Mouse (Mus musculus) lung, postnatal 10 days (tissue): ENCODE measurements at regions not wholly inside any gene's neighbourhood (a gene's known extent, or its start where the extent isn't known, plus 50 kb on each side); places are given as distances from the start of the nearest gene placed in this dataset.

ENCODE experiments used
- DNase-seq: peaks from one replicate; pipeline ENCODE4 v3.0.0; 2021

DNA sequence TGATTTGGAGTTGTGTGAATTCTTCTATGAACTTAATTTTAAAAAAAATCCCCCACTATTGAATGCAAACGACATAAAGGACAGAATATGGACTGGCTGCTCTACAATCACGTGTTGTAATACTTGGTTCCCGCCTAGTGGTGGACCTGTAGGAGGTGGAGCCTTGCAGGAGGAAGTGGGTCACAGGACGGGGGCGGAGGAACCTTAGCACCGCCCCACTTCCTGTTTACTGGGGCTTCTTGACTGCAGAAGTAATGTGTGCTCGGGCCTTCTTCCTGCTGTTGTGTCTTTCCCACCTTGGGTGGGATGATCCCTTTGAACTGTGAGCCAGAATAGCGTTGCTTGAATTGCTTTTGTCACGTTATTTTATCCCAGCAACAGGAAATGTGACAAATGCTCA lies 52.2 kb upstream of the Tmem108 start:
- no peak for DNase-seq

DNA sequence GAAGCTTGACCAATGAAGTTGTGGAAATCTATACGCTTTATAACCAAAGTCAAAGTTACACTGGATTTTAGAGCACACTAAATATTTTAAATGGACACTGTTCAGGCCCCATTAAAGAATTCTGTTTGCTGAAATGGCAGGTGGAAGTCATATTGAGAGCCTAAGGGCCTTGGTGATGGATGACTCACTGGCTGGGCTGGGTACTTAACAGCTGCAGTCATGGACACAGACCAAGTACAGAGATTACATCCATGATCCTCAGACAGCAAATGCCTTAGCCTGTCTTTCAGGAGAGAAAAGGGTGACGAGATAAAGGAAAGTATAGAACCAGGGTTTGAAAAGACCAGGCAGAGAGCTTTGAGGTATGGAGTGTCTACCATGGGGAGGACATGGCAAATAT lies 57.4 kb upstream of the Tmem108 start:
- no peak for DNase-seq

DNA sequence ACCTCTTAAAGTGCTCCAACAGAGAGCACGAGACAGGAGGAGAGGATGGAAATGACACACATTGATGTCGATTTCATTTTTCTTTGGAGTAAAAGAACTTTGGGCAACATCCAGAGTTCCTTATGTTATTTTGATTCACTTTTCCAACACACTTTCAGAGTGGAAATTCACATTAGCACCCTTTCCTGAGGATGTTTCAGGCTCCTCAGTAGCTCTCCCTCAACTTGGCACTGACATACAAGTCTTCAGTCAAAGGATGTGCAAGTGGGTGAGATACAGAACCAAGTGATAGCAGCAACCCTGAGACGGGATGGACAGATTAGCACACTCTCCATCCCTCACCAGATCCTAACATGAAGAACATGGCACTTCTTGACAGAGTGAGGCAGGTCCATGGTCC lies 60.0 kb upstream of the Tmem108 start:
- DNase-seq, result no peak

DNA sequence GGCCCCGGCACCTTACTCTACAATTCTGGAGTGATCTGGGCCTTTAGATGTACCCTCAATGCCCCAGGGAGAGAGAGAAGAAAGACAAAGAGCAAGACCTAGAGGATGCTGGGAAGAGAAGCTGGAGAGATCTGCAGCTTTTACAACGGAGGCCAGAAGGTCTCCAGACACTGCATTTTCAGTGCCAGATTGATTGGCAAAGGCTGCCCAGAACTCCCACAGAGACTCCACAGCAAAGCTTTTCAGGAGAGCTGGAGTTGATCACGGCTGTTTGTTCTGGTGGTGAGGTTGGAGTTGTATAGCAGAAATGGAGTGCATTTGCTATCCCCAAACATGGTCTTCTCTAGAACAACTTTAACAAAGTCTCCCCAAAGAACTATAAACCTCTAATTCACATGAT lies 61.9 kb upstream of the Tmem108 start:
- DNase-seq, result no peak

DNA sequence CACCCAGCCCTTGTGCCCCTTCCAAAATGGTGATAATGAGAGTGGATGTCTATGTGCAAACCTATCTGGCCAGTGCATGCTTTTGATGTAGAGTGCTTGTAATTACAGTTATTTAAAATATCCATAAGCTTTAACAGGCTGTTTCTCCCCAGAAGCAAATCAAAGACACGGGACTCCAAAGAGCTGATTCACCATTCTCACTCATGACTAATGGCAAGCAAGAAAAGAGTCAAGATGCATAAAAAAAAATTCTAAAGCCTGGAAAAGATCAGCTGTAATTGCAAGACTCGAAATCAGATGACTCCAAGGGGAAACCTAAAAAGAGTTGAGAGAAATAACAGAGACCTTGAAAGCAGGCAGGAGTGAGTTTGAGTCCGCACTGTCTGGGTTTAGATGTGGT lies 79.6 kb upstream of the Tmem108 start:
- DNase-seq, result no peak

DNA sequence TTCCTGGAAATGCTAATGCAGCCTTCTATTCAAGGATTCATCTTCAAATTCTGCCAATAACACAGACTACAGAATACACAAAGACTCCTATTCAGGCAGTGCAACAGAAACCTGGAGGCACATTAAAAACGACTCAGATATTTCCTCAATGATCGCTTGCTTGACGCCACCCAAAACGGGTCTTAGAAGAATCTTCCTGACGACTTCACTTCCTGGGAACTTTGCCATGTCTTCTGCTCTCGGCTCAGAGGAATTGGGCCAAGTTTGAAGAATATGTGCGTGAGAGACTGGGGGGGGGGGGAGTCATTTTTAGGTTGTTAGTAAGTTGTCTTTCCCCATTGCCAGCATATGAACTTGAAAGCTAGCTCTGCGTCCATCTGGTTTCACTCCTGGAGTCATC lies 82.2 kb upstream of the Tmem108 start:
- no peak for DNase-seq

DNA sequence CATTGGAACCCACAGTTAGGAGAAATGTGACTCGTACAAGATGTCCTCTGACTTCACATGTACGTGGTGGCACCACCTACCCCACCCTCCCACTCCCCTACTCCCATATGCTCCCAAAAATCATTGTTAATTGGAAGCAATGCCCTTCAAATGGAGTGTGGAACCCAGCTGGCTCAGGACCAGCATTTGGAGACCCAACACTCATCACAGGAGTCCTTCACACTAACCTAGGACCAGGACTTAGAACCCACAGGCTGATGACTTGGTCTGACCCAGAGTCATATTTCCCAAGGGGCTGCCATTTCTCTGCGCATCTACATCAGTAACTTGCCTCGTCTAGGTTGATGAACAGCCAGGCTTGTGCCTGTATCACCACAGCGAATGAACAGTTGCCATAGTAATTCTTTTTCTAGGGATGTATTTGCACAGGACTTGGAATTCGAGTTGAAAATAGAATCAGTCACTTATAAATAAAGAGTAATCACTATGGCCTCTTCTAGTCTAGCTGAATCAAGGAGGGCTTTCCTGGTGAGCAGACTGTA lies 84.3 kb upstream of the Tmem108 start:
- no peak for DNase-seq

DNA sequence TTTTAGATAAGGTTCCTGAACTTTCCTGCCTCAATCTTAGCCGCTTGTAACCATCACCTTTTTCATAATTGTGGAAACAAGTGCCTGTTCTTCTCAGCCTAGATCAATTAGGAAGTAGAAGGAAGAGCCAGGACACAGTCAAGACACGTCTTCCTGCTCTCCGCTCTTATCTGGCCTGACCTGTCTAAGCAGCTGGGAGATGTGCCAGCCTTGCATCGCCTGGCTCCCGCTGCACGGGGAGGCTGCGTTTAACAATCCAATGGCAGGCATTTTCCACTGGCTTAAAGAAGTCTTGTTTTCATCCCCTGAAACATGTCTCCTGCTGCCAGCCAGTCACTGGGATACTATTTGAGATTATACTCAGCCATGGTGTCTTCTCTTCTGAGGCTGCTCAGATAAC lies 86.3 kb upstream of the Tmem108 start:
- no peak for DNase-seq

DNA sequence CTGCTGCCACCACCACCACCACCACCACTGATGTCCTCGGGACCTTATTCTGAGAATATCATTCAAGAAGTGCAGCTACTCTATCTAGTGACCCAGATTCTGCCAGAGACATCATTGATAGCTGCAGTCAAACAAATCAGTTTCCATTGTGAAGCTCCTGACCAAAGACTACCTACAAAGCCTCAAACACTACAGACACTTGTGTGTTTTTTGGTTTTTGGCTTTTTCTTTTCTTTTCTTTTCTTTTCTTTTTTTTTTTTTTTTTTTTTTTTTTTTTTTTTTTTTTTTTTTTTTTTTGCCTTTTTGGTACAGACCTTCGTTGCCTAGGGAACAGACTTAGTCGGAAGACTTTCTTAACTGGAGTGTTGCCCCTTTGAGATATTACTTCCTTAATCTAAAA lies 87.4 kb upstream of the Tmem108 start:
- DNase-seq, result no peak

DNA sequence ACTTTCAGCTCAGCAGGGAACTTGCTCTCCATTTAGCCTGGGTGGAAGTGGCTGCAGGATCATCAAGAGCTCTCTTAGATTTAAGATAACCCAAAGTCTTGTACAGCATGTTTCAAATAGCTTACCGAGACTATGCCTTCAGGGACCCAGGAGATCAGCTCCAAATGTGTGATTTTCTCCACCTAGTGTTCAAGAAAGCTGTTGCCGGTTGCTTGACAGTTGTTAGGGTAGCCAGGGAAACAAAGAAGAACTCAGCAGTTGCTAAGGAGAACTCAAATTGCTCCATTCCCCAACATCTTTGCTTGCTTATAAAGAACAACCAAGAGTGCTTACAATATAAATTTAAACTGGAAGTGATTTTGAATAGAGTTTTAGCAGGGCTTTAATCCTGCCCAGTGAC lies 91.1 kb upstream of the Tmem108 start:
- DNase-seq, result no peak

DNA sequence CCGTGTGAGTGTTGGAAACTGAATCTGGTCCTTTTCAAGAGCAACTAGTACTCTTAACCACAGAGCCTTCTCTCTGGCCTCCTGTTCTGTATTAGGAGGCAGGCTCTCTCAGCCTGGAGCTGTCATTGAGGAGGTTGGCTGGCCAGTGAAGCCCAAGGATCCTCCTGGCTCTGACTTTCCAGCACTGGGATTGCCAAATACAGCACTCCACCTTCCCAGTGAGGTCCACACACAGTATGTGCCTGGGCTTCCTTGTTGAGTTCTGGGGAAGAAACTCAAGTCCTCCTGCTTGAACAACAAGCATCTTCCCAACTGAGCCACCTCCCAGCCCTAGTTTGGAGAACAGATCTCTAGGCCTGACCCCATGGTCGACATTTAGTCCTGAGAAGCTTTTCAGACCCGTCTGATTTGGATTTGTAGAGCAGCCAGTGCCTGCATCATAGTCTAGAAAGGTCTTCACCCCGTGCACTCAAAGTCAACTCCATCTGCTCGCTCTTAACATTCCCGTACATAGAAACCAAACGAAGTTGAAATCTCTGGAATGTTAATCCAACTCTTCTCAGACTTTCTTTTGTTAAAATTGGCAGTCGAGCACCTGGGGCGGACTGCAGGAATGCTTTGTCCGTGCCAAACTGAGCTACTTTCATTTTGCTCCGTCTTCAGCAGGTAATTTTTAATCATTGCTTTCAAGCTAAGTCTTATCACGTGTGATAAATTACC lies 99.2 kb upstream of the Tmem108 start:
- peak; percentile 5 for DNase-seq

DNA sequence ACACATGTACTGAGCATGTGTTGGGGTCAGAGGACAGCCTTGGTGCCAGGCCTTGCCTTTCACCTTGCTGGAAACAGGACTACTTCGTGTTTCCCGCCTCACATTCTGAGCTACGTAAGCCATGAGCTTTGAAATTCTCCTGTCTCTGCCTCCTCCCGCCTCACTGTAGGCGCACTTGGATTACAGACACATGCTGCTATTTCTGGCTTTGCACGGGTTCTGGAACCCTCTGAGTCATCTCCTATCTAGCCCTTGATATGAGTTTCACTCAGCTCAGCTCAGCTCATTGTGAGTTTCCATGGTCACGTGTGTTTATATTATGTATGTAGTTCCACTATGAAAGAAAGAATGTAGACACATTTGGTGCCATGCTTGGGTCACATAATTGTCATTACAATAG lies 100.9 kb upstream of the Tmem108 start:
- DNase-seq, result no peak

DNA sequence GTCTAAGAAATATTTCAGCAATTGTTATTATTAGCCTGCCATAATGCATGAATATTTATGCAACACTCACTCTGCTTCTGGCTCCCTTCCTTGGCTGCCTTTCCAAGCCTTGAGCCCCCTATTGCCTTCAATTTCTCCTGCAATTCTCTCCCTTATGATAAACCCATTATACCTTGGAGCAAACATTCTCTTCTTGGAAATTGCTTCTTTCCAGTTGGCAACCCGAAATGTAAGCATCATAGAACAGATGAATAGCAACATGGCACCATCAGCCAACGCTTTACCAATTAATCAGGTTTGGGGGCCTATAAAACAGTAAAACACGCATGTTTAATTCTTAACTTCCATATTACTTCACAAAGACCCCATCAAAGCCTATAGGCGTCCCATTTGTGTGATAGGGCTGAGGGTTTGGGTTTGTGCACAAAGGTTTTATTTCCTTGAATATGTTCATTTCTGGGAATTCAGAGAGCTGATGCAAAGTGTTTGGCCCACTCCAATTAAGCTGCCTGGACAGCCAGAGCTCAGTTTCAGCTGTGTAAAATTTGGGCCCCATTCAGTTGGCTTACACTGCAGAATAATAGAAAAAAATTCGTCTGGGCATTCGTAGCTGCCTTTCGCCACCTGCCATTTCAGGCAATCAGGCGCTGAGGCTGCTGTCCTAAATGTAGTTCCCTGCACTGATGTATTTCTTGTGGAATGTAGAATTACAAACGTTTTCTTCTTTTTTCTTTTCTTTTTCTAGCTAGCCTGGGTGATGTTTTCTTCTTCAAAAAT lies 106.0 kb upstream of the Tmem108 start:
- no peak for DNase-seq

DNA sequence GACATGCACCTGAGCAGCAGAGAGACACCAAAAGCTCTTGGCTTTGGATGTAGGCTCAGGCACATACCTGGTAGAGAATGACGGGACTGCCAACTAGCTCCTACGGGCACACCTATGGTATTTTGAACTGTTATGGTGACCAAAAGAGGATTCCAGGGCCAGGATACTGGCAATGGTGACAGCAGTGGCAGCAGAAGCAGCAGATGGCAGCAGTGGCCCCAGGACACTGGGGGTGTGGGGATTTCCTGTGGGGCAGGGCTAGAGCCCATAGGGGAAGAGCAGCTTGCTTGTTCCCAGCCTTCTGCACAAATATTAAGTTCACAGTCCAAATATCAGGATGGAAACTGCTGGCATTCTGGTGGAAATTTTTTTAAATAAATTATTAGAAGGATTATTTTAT lies 107.6 kb upstream of the Tmem108 start:
- DNase-seq, result no peak

DNA sequence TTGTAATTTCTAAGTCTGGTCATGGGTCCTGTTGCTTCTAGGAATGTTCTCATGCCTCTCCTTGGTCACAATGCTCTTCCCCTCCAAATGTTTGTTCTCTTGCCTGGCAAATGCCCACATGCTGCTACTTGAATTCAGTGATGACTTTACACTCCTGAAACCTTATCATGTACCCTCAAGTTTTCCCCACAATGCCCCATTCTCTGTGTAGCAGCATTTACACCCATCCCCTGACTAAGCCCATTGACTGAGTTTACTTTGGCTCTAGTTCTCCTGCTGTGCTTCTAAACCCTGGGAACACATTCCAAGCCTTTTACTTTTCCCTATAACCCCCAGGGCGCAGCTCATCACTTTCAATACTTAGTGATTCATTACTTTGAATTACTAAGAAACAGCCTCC lies 110.5 kb upstream of the Tmem108 start:
- DNase-seq, result no peak

DNA sequence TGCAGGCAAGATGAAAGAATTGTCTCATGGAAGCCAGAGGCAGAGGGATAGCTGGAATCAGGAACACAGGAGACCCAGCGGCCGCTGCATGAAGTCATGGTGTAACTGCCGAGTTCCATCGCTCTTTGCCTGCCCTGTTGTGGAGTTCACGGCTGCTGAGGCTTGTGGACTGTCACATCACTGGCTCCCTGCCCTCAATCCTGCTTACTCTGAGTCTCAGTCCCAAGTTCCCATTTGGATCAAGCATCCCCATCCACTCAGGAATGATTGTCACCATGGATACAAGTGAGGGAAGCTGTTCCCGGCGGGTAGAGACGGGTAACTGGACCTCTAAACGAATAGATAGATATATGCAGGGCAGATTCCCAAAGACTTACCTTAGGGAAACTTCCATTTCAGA lies 112.2 kb upstream of the Tmem108 start:
- DNase-seq, result no peak

DNA sequence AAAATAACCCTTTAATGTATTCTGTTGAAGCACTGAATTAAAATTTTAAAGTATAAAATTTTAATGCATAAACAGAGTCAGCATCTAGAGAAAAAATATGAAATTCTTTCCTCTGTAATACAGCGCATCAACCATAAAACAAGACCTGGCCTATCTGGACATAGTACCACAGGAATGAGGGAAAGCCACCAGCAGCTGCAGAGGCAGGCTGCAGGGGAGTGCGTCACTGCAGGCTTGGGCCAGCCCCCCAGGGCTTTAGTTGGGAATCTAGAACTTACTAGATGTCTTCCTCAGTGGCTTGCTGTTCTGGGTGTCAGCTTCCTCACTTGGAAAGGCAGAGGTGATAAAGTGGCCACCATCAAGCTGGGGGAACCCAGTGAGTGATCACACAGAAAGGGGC lies 116.2 kb upstream of the Tmem108 start:
- DNase-seq, result no peak

DNA sequence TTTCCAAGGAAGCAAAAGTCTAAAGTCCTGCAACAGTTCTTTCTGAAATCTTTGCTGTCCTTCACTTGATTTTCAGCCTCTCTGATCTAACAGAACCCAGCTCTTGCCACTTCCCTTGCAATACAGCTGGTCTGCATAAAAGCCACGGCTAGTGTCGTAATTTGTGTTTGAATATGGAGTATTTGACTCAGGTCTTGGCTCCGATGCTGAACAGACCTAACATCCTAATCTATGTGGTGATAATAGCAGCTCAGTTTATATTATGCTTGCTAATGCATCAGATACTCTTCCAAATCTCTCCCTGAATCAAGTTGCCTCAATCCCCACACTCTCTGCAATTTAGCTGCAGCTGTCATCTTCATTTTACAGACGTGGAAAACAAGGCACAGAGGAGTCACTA lies 109.5 kb upstream of the Nphp3 start:
- DNase-seq, result peak; percentile 6

DNA sequence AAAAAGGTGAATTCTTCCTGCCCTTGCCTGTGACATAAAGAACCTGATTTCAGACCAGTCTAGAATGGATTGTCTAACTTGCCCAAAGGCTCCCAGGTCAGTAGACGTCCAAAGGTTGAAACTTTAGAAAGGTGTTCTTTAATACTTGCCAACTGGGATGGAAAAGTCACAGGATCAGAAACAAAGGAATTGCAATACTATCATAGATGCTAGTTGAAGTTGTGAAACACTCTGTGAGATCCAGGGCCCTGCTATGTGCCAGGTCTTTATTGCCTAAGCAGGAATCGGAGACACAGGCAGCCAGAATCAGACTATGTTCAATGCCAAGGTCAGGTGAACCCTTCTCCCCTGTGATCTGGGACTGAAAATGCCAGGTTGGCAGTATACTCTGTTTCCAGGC lies 108.0 kb upstream of the Nphp3 start:
- no peak for DNase-seq

DNA sequence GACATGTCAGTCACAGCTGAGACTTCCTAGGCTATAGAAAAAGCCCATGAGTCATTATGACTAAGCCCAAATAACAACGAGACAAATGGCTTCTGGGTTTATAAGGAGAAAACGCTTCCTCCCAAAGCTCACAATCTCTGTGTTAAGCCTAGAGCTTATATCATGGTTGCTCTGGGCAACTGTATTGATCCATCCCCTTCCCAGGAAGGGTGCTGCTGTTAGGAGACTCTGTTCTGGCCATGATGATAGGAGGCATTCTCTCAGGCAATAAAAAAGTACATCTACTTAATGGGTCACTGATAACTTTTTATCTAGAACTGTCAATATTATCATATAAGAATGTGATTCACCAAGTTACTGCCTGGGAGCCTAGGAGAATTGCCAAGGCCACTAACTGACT lies 103.0 kb upstream of the Nphp3 start:
- no peak for DNase-seq

DNA sequence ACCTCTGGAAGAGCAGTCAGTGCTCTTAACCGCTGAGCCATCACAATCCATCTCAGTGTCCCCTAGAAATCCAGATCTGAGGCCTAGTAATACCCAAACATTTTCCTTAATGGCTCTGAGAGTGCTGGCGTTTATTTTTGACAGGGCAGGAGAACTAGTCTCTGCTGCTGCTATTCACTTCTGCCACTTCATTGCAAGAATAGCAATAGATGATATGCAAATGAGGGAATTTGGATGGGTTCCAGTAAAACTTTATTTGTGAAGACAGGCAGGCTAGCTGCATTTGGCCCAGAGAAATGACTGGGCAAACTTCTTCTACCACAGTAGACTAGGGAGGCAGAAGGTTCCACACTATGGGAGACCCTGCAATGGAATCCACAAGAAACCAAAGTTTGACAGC lies 91.0 kb upstream of the Nphp3 start:
- no peak for DNase-seq

DNA sequence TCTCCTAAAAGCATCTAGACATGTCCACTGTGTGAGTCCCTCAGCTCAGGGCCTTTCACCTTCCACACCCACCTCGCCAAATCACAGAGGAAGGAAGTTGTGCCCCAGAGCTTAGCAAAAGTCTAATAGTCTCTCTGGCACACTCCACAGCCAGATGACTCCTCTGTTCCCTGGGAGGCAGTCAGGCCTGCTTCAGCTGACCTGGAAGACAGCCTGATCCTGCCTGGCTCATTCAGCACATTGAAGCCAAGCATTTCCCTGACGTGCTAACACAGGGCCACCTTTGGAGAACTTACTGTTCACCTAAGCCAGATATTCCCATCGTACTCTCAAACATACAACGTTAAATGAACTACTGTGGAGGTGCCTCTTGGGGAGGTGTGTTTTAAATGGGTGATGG lies 87.2 kb upstream of the Nphp3 start:
- DNase-seq, result no peak

DNA sequence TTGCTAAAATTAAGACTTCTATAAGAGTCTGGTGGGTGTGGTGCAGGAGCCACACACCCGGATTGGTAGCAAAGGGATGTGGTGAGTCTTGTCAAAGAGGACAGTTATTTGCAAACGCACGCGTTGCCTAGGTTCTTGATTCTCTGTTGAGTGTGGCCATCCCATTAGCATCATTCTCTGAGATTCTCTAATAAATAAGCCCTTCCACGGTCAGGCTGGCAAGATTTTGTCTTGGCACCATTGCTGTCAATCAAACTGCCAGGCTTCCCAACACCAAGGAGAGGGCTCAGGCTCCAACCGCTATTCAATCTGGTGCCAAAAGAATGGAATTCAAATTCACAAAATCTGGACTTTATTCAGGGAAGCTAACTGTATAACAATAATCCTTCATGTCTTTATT lies 84.6 kb upstream of the Nphp3 start:
- no peak for DNase-seq

DNA sequence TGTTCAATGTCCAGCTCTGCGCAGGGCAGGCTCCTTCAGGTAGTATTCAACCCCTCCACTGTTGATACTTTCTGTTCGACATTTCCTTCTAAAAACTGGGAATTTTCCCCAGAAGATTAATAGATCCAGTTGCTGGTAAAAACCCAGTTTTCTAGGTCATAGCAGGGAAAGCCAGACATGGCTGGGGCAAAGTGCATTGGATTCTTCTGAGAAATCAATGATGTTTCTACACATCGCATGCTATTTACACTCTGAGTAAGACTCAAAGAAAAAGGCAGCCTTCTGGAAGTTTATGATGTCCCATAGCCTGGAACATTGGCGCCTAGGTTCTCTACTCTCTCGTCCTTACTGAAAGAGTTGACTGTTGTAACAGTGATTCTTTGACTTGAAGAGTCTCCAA lies 80.0 kb upstream of the Nphp3 start:
- no peak for DNase-seq

DNA sequence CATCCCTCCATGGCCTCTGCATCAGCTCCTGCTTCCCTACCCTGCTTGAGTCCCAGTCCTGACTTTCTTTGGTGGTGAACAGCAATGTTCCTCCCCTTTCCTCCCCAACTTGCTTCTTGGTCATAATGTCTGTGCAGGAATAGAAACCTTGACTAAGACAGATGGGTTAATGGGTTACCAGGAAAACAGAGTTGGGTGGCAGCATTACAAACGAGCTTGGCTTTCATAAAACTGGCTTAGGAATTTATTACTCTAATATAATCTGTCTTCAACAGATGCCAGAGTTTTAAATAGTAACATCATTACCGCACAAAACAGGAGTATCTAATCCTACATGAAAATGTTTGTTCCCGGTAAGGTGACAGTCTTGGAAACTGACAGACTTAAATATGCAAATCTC lies 77.7 kb upstream of the Nphp3 start:
- no peak for DNase-seq
